Mouse (Mus musculus): ENCODE data around the gene Xpnpep3. TPM values are rescaled to one million over a fixed set of nuclear protein-coding genes. Genes with fewer than 3 reads are reported as not detected.
"Not testable (repeated sequence)": the region's sequence is repeated elsewhere in the genome, so short reads cannot be mapped to it uniquely, and the experiment has no call there.

The Xpnpep3 gene
- polyA plus RNA-seq, 1 experiment from 2014 or later, result 7.7 TPM

DNA sequence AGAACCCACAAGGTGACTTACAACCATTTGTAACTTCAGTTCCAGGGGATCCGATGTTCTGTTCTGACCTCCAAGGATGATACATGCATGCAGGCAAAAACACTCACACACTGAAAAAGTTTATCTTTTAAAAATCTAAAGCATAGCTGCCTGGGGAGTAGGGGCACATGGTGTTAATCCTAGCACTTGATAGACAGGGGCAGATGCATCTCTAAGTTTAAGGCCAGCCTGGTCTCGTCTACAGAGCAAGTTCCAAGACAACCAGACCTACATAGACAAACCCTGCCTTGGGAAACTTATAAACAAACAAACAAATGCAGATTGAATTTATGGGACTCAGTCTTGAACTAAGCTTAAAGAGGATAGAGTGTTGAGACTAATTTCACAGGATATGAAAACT is 21.1 kb upstream of the Xpnpep3 start:
- Histone ChIP-seq H3K36me3 (ENCODE audit: control insufficient read depth, insufficient read depth, low read length) (peaks cover 9% of the 10 kb centered on the region), H3K27me3 (ENCODE audit: control insufficient read depth, insufficient read depth, low read length) (no peaks in the 10 kb centered on the region), H3K27ac (ENCODE audit: low read depth, low read length) (no peak overlapping the region), H3K4me3 (ENCODE audit: low read depth, low read length) (no peak overlapping the region), H3K4me2 (ENCODE audit: low read depth) (no peak overlapping the region), H3K9ac (ENCODE audit: low read length) (no peak overlapping the region), H3K9me3 (ENCODE audit: control insufficient read depth, low read length) (no peaks in the 10 kb centered on the region), H3K4me1 (ENCODE audit: control insufficient read depth, insufficient read depth, low read length) (no peaks in the 10 kb centered on the region)
- ATAC-seq (ENCODE audit: insufficient read depth, low FRiP score, low TSS enrichment) (no peak), DNase-seq (ENCODE audit: low spot score) (no peak)
- 89% methylated on average over 2 of the region's 2 CpGs for WGBS

DNA sequence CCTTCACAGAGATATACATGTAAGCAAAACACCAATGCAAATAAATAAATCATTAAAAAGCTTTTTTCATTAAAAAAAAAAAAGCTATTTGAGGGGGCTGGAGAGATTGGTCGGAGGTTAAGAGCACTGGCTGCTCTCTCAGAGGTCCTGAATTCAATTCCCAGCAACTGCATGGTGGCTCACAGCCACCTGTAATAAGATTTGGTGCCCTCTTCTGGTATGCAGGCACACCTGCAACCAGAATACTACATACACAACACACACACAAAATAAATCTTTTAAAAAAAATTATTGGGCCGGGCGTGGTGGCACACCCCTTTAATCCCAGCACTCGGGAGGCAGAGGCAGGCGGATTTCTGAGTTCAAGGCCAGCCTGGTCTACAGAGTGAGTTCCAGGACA is 13.6 kb upstream of the Xpnpep3 start:
- Histone ChIP-seq H3K36me3 (ENCODE audit: control insufficient read depth, insufficient read depth, low read length) (peaks cover 21% of the 10 kb centered on the region), H3K27ac (ENCODE audit: low read depth, low read length) (no peak overlapping the region), H3K4me3 (ENCODE audit: low read depth, low read length) (no peak overlapping the region), H3K4me1 (ENCODE audit: control insufficient read depth, insufficient read depth, low read length) (no peaks in the 10 kb centered on the region), H3K27me3 (ENCODE audit: control insufficient read depth, insufficient read depth, low read length) (no peaks in the 10 kb centered on the region), H3K9ac (ENCODE audit: low read length) (no peak overlapping the region), H3K9me3 (ENCODE audit: control insufficient read depth, low read length) (no peaks in the 10 kb centered on the region), H3K4me2 (ENCODE audit: low read depth) (no peak overlapping the region)
- DNase-seq (ENCODE audit: low spot score) (no peak), ATAC-seq (ENCODE audit: insufficient read depth, low FRiP score, low TSS enrichment) (no peak)
- 95% methylated on average over 5 of the region's 5 CpGs for WGBS

DNA sequence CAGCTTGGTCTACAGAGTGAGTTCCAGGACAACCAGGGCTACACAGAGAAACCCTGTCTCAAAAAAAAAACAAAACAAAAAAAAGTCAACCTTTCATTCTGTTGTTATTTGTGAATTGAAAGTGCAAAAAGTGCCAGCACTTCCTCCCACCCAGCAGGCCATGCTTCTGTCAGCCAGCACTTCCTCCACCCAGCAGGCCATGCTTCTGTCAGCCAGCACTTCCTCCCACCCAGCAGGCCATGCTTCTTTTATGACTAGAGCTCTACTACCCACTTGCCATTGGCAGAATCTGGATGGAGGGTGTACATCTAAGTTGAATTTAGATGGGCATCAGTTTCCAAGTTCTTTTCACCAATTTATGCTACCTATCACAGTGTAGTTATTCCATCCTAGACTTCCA is 6.9 kb upstream of the Xpnpep3 start:
- Histone ChIP-seq H3K36me3 (ENCODE audit: control insufficient read depth, insufficient read depth, low read length) (peaks cover 5% of the 10 kb centered on the region; the same call in 1 of the 2 replicates), H3K27ac (ENCODE audit: low read depth, low read length) (no peak overlapping the region), H3K4me3 (ENCODE audit: low read depth, low read length) (no peak overlapping the region), H3K27me3 (ENCODE audit: control insufficient read depth, insufficient read depth, low read length) (no peaks in the 10 kb centered on the region), H3K4me2 (ENCODE audit: low read depth) (no peak overlapping the region), H3K4me1 (ENCODE audit: control insufficient read depth, insufficient read depth, low read length) (peaks cover 2% of the 10 kb centered on the region; the same call in 1 of the 2 replicates), H3K9ac (ENCODE audit: low read length) (no peak overlapping the region), H3K9me3 (ENCODE audit: control insufficient read depth, low read length) (no peaks in the 10 kb centered on the region)
- no peak for ATAC-seq (ENCODE audit: insufficient read depth, low FRiP score, low TSS enrichment)
- no peak for DNase-seq (ENCODE audit: low spot score)

DNA sequence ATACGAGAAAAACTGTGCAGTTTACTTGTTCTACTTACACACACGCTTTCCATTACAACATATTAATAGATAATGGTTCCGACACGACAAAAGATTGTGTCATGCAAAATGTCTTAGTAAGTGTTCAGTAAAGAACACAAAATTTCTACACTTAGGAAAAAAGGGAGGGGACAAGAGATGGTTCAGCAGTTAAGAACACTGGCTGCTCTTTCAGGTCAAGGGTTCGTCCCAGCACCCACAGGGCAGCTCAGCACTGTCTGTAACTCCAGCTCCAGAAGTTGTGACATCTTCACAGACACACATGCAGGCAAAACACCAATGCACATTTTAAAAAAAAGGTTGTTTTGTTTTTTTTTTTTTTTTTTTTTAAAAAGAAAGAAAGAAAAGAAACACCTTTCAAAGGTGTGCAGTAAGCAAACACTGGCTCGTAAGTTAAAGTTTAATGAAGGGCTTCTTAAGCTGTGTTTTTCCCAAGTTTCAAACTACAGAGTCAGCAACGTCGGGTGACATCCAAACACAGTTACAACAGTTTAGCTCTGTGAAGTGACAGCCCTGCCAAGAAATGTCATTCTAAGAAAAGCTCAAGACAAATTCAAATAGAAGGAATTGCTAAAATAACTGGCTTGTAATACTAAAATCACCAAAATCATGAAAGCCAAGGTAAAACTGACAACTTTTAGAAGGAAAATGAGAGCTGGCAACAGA is 5.6 kb upstream of the Xpnpep3 start:
- no peaks in the 10 kb centered on the region for H3K27me3 ChIP-seq (ENCODE audit: control insufficient read depth, insufficient read depth, low read length)
- no peak overlapping the region for H3K4me3 ChIP-seq (ENCODE audit: low read depth, low read length)
- peaks cover 5% of the 10 kb centered on the region; the same call in 1 of the 2 replicates for H3K36me3 ChIP-seq (ENCODE audit: control insufficient read depth, insufficient read depth, low read length)
- 95% methylated on average over 8 of the region's 8 CpGs for WGBS
- no peak for ATAC-seq (ENCODE audit: insufficient read depth, low FRiP score, low TSS enrichment)
- H3K4me2 ChIP-seq (ENCODE audit: low read depth), result no peak overlapping the region
- DNase-seq (ENCODE audit: low spot score), result no peak
- no peak overlapping the region for H3K27ac ChIP-seq (ENCODE audit: low read depth, low read length)
- peaks cover 8% of the 10 kb centered on the region; the same call in 1 of the 2 replicates for H3K4me1 ChIP-seq (ENCODE audit: control insufficient read depth, insufficient read depth, low read length)
- no peak overlapping the region for H3K9ac ChIP-seq (ENCODE audit: low read length)
- H3K9me3 ChIP-seq (ENCODE audit: control insufficient read depth, low read length), result no peaks in the 10 kb centered on the region

DNA sequence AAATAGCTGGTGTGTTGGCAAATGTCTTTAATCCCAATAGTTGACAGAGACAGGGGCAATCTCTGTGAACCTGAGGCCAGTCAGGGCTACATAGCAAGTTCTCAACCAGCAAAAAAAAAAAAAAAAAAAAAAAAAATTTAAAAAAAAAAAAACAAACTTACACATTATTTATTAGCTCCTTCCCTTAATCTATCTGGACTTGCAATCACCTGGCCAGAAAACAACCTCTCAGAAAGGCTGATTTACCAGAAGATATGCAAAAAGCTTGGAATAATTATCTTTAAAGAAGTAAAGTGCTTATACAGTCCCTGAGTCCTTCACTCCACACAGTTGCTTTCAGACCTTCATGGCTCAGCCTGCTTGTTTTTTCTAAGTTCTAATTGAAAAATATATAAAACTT is 1.7 kb upstream of the Xpnpep3 start:
- H3K27ac ChIP-seq (ENCODE audit: low read depth, low read length), result no peak overlapping the region
- no peaks in the 10 kb centered on the region for H3K9me3 ChIP-seq (ENCODE audit: control insufficient read depth, low read length)
- ATAC-seq (ENCODE audit: insufficient read depth, low FRiP score, low TSS enrichment), result no peak
- peaks cover 13% of the 10 kb centered on the region for H3K4me1 ChIP-seq (ENCODE audit: control insufficient read depth, insufficient read depth, low read length)
- H3K4me3 ChIP-seq (ENCODE audit: low read depth, low read length), result peak overlapping the region; percentile 91
- peak overlapping the region; percentile 77 for H3K4me2 ChIP-seq (ENCODE audit: low read depth)
- no peaks in the 10 kb centered on the region for H3K27me3 ChIP-seq (ENCODE audit: control insufficient read depth, insufficient read depth, low read length)
- no peaks in the 10 kb centered on the region for H3K36me3 ChIP-seq (ENCODE audit: control insufficient read depth, insufficient read depth, low read length)
- DNase-seq (ENCODE audit: low spot score), result no peak
- peak overlapping the region; percentile 92; the same call in 1 of the 2 replicates for H3K9ac ChIP-seq (ENCODE audit: low read length)

DNA sequence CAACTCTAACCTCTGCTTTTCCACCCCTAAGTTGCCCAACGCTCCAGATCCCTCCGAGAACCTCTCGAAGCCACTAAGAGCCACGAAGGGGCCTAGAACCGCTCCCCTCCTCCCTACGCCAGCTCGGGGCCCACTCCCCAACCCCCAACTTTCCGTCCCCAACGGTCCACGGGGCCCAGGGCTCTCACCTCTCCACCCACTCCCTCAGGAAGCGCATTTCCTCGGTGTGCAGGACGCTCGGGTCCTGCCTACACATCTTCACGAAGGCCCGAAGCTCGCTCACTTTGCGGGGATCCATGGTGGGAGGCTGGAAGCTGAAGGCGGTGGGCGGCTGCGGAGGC is 671 bp upstream of the Xpnpep3 start:
- under 1% methylated on average over 21 of the region's 21 CpGs for WGBS
- Histone ChIP-seq H3K36me3 (ENCODE audit: control insufficient read depth, insufficient read depth, low read length) (no peaks in the 10 kb centered on the region), H3K9ac (ENCODE audit: low read length) (peak overlapping the region; percentile 92), H3K27ac (ENCODE audit: low read depth, low read length) (peak overlapping the region; percentile 90), H3K4me3 (ENCODE audit: low read depth, low read length) (peak overlapping the region; percentile 91), H3K27me3 (ENCODE audit: control insufficient read depth, insufficient read depth, low read length) (no peaks in the 10 kb centered on the region), H3K4me2 (ENCODE audit: low read depth) (peak overlapping the region; percentile 77), H3K4me1 (ENCODE audit: control insufficient read depth, insufficient read depth, low read length) (peaks cover 13% of the 10 kb centered on the region), H3K9me3 (ENCODE audit: control insufficient read depth, low read length) (no peaks in the 10 kb centered on the region)
- no peak for DNase-seq (ENCODE audit: low spot score)
- ATAC-seq (ENCODE audit: insufficient read depth, low FRiP score, low TSS enrichment), result no peak; the same call in 1 of the 2 replicates

DNA sequence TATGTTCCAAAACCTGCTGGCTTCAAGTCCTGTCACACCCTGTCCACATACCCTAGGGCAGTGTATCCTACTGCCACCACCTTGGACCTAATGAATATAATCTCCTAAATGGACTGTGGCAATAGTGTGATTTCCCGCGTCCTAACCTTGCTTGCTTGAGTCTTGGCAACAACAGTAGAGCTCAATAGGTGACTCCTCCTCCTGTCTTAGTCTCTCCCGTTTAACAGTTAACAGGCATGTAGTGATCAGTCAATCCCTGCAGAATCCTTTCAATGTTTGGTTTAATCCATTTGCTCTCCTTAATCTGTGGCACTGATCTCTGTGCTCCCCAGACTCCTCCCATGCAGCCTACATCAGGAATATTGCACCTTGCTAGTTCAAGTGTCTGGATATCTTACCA is 5.1 kb downstream of the Xpnpep3 start:
- Histone ChIP-seq H3K4me3 (ENCODE audit: low read depth, low read length) (no peak overlapping the region), H3K36me3 (ENCODE audit: control insufficient read depth, insufficient read depth, low read length) (no peaks in the 10 kb centered on the region)
- WGBS, result 84% methylated on average over 3 of the region's 3 CpGs

DNA sequence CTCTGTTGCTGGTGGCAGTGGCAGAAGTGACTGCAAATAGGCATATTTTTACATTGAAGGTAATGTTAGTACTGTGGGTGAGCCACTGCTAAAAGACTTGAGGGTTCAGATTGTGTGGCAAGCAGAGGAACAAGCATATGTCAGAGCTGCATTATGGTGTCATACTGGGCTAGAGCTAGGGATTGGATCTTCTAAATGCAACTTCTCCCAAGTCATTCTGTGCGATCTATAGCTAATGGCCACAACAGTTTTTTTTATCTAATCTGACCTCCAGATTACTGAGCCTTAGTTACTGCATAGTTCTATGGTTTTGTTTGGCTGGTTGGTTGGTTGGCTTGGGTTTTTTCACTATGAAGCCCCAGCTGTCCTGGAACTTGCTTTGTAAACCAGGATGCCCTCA is 8.3 kb downstream of the Xpnpep3 start, which contains the start of gene Dnajb7:
TSS of gene Dnajb7 (minus strand) at position 101 of the 400 bp plus-strand sequence.
- Histone ChIP-seq H3K9ac (ENCODE audit: low read length) (no peak within 1 kb of the TSS), H3K4me3 (ENCODE audit: low read depth, low read length) (no peak within 1 kb of the TSS), H3K27me3 (ENCODE audit: control insufficient read depth, insufficient read depth, low read length) (no peaks in the 10 kb centered on the region), H3K4me2 (ENCODE audit: low read depth) (no peak within 1 kb of the TSS), H3K36me3 (ENCODE audit: control insufficient read depth, insufficient read depth, low read length) (no peaks in the 10 kb centered on the region), H3K9me3 (ENCODE audit: control insufficient read depth, low read length) (no peaks in the 10 kb centered on the region), H3K4me1 (ENCODE audit: control insufficient read depth, insufficient read depth, low read length) (no peaks in the 10 kb centered on the region), H3K27ac (ENCODE audit: low read depth, low read length) (no peak within 1 kb of the TSS)
- WGBS, result 92% methylated on average over 1 of the region's 1 CpGs
- DNase-seq (ENCODE audit: low spot score), result no peak
- no peak for ATAC-seq (ENCODE audit: insufficient read depth, low FRiP score, low TSS enrichment)

More for the DNA sequence above, 5.1 kb downstream of the Xpnpep3 start:
- H3K27ac ChIP-seq (ENCODE audit: low read depth, low read length), result no peak overlapping the region
- DNase-seq (ENCODE audit: low spot score) (no peak), ATAC-seq (ENCODE audit: insufficient read depth, low FRiP score, low TSS enrichment) (no peak)
- no peak overlapping the region for H3K9ac ChIP-seq (ENCODE audit: low read length)
- peaks cover 5% of the 10 kb centered on the region for H3K4me1 ChIP-seq (ENCODE audit: control insufficient read depth, insufficient read depth, low read length)
- no peak overlapping the region for H3K4me2 ChIP-seq (ENCODE audit: low read depth)
- H3K27me3 ChIP-seq (ENCODE audit: control insufficient read depth, insufficient read depth, low read length), result no peaks in the 10 kb centered on the region
- no peaks in the 10 kb centered on the region for H3K9me3 ChIP-seq (ENCODE audit: control insufficient read depth, low read length)

DNA sequence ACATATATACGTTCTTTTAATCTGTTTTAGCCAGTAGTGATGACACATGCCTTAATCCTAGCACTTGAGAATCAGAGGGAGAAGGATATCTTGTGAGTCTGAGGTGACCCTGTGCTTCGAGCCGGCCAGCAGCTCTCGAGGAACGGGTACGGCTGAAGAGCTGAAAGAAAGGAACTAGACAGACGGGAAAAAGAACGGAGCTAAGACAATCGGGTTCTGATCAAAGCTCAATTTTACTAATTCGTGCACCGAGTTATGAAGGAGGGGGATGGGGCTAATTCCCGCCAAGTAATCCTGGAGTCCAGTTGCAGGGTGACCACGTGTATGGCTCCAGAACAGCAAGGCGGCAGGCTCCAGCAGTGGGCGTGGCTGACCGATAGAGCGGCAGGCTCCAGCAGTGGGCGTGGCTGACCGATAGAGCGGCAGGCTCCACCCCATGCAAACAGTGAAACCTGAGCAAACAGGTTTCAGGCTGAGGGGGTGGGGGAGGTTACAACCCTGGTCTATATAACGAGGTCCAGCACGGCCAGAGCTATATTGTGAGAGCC is 16.9 kb downstream of the Xpnpep3 start:
- peak; percentile 45 for DNase-seq (ENCODE audit: low spot score)
- H3K27me3 ChIP-seq (ENCODE audit: control insufficient read depth, insufficient read depth, low read length); ATAC-seq (ENCODE audit: insufficient read depth, low FRiP score, low TSS enrichment); H3K36me3 ChIP-seq (ENCODE audit: control insufficient read depth, insufficient read depth, low read length); H3K27ac ChIP-seq (ENCODE audit: low read depth, low read length); H3K9me3 ChIP-seq (ENCODE audit: control insufficient read depth, low read length); H3K9ac ChIP-seq (ENCODE audit: low read length); H3K4me1 ChIP-seq (ENCODE audit: control insufficient read depth, insufficient read depth, low read length); H3K4me3 ChIP-seq (ENCODE audit: low read depth, low read length): not testable (repeated sequence)
- H3K4me2 ChIP-seq (ENCODE audit: low read depth), result peak overlapping the region; percentile 25; the same call in 1 of the 2 replicates
- 12% methylated on average over 22 of the region's 22 CpGs for WGBS
